Mouse (Mus musculus): ENCODE results near the gene Slc38a4.

DNA sequence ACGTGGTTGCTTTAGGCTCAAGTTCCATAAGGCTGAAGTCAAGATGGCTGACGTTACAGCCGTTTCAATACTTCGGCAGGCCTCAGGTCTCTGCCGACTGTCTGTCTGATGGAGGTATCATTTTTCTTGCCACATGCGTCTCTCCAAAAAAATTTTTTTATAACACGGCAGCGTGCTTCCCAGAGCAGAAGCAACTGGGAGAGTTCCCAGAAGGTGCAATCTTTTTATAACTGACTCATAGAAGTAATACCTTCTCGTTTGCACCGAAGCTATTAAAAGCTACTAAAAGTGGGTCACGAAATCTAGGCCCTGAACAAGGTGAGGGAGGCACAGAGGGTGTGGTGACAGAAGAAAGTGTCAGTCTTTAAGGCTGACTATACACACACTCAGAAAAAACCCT lies 87.0 kb downstream of the Slc38a4 start:
- no peak for TF ChIP-seq CTCF (IDR thresholded peaks at IDR 0.05; ENCODE audit: low read depth, low read length)
- TF ChIP-seq POLR2A (IDR thresholded peaks at IDR 0.05; ENCODE audit: extremely low read depth, insufficient read depth, low read length): no peak
